Mouse (Mus musculus): Measurements from ENCODE around the gene Msmb. TPM values are rescaled to one million over a fixed set of nuclear protein-coding genes. Genes with fewer than 3 reads are reported as not detected.
"Not testable (repeated sequence)": the region's sequence is repeated elsewhere in the genome, so short reads cannot be mapped to it uniquely, and the experiment has no call there.

Msmb gene
- polyA plus RNA-seq, 1 experiment from 2014 or later, result not detected

GRCm38 (mm10) chr14:32191926-32192325, 50.1 kb downstream of the Msmb start:
- Histone ChIP-seq H3K4me1 (no peaks in the 10 kb centered on the region), H3K36me3 (peaks cover 46% of the 10 kb centered on the region), H3K4me3 (no peak overlapping the region), H3K4me2 (replicated peaks) (no peak overlapping the region), H3K27ac (no peak overlapping the region), H3K9me3 (replicated peaks) (no peaks in the 10 kb centered on the region), H3K27me3 (no peaks in the 10 kb centered on the region), H3K9ac (no peak overlapping the region)
- no peak for ATAC-seq (ENCODE audit: low FRiP score)
- WGBS, result 92% methylated on average over 5 of the region's 5 CpGs

GRCm38 (mm10) chr14:32192437-32192836, 50.6 kb downstream of the Msmb start:
- no peak overlapping the region for H3K4me2 ChIP-seq (replicated peaks)
- no peaks in the 10 kb centered on the region for H3K4me1 ChIP-seq
- H3K27me3 ChIP-seq, result no peaks in the 10 kb centered on the region
- 59% methylated on average over 3 of the region's 3 CpGs for WGBS
- no peak overlapping the region for H3K9ac ChIP-seq
- ATAC-seq (ENCODE audit: low FRiP score), result no peak
- peaks cover 46% of the 10 kb centered on the region for H3K36me3 ChIP-seq
- no peak overlapping the region for H3K27ac ChIP-seq
- H3K4me3 ChIP-seq, result no peak overlapping the region
- no peaks in the 10 kb centered on the region for H3K9me3 ChIP-seq (replicated peaks)

- not testable (repeated sequence) for H3K9me3 ChIP-seq (replicated peaks); H3K9ac ChIP-seq; H3K27ac ChIP-seq; H3K4me2 ChIP-seq (replicated peaks); H3K4me3 ChIP-seq; H3K4me1 ChIP-seq; H3K27me3 ChIP-seq; ATAC-seq (ENCODE audit: low FRiP score)
- WGBS, result 86% methylated on average over 5 of the region's 5 CpGs
- peaks cover 44% of the 10 kb centered on the region for H3K36me3 ChIP-seq
Measured at GRCm38 (mm10) chr14:32193557-32193956, 51.7 kb downstream of the Msmb start.

- Histone ChIP-seq H3K36me3 (peaks cover 25% of the 10 kb centered on the region), H3K27me3 (no peaks in the 10 kb centered on the region), H3K27ac (no peak overlapping the region), H3K4me3 (peak overlapping the region; percentile 97), H3K9ac (peak overlapping the region; percentile 65), H3K4me2 (replicated peaks) (peak overlapping the region; percentile 94), H3K9me3 (replicated peaks) (no peaks in the 10 kb centered on the region), H3K4me1 (peaks cover 26% of the 10 kb centered on the region)
- peak; percentile 52; the same call in 1 of the 2 replicates for ATAC-seq (ENCODE audit: low FRiP score)
- WGBS, result 0% methylated on average over 26 of the region's 26 CpGs
Measured at GRCm38 (mm10) chr14:32201354-32201753, 59.5 kb downstream of the Msmb start.

GRCm38 (mm10) chr14:32201791-32202451, 60.1 kb downstream of the Msmb start, which contains the start of the genes Timm23 and Parg:
Gene Timm23, minus strand, starts transcription at chr14:32201898.
Gene Parg, plus strand, starts transcription at chr14:32201949.
- Histone ChIP-seq H3K4me3 (peak within 1 kb of the TSS; percentile 97), H3K27me3 (no peaks in the 10 kb centered on the region), H3K4me1 (peaks cover 26% of the 10 kb centered on the region), H3K27ac (peak within 1 kb of the TSS; percentile 67), H3K9ac (peak within 1 kb of the TSS; percentile 92), H3K9me3 (replicated peaks) (no peaks in the 10 kb centered on the region), H3K4me2 (replicated peaks) (peak within 1 kb of the TSS; percentile 94), H3K36me3 (peaks cover 23% of the 10 kb centered on the region)
- WGBS, result under 1% methylated on average over 71 of the region's 77 CpGs
- peak; percentile 93 for ATAC-seq (ENCODE audit: low FRiP score)

Other genes with a start within 250 kb of the Msmb start
- gene Galnt15, start 113.0 kb upstream of the Msmb start, polyA plus RNA-seq (2016; fragmentation: Nextera tagmentation; extraction: Ambion mirVana), result 0.12 and 0.14 TPM in 2 replicates
- gene Oxnad1, start 56.6 kb upstream of the Msmb start, polyA plus RNA-seq (2016; fragmentation: Nextera tagmentation; extraction: Ambion mirVana), result 14.5 and 20.4 TPM in 2 replicates
- gene Dph3, start 56.3 kb upstream of the Msmb start, polyA plus RNA-seq (2016; fragmentation: Nextera tagmentation; extraction: Ambion mirVana), result 72.0 and 72.2 TPM in 2 replicates
- 96.2 and 99.4 TPM in 2 replicates for gene Ncoa4, start 17.8 kb downstream of the Msmb start, polyA plus RNA-seq (2016; fragmentation: Nextera tagmentation; extraction: Ambion mirVana)
- gene Timm23, start 59.9 kb downstream of the Msmb start, polyA plus RNA-seq (2016; fragmentation: Nextera tagmentation; extraction: Ambion mirVana), result 196 and 201 TPM in 2 replicates
- 57.7 and 66.5 TPM in 2 replicates for gene Parg, start 59.9 kb downstream of the Msmb start, polyA plus RNA-seq (2016; fragmentation: Nextera tagmentation; extraction: Ambion mirVana)
- gene Ogdhl, start 180.0 kb downstream of the Msmb start, polyA plus RNA-seq (2016; fragmentation: Nextera tagmentation; extraction: Ambion mirVana), result 19.6 and 23.7 TPM in 2 replicates
- 0.85 and 0.94 TPM in 2 replicates for gene 1700024G13Rik, start 246.4 kb downstream of the Msmb start, polyA plus RNA-seq (2016; fragmentation: Nextera tagmentation; extraction: Ambion mirVana)